Mouse (Mus musculus): ENCODE measurements around the gene P2rx3.

Gene P2rx3

GRCm38 (mm10) chr2:85037047-85038026 is at the start of gene P2rx3, which contains the start of gene Ssrp1:
TSS of gene P2rx3 (minus strand) at chr2:85037462.
TSS of gene Ssrp1 (plus strand) at chr2:85037234.
- peak; percentile 85 for DNase-seq (ENCODE audit: low read depth, low spot score)

- no peak for DNase-seq (ENCODE audit: low read depth, low spot score)
Observed at GRCm38 (mm10) chr2:85073751-85074150, 36.5 kb upstream of the P2rx3 start.

- no peak for DNase-seq (ENCODE audit: low read depth, low spot score)
Observed at GRCm38 (mm10) chr2:85071921-85072320, 34.7 kb upstream of the P2rx3 start.

- no peak for DNase-seq (ENCODE audit: low read depth, low spot score)
Observed at GRCm38 (mm10) chr2:85070086-85070485, 32.8 kb upstream of the P2rx3 start.

- DNase-seq (ENCODE audit: low read depth, low spot score): no peak
Observed at GRCm38 (mm10) chr2:85068626-85069025, 31.4 kb upstream of the P2rx3 start.

GRCm38 (mm10) chr2:85067903-85068625 is 30.8 kb upstream of the P2rx3 start:
- DNase-seq (ENCODE audit: low read depth, low spot score): no peak

- DNase-seq (ENCODE audit: low read depth, low spot score): no peak
Observed at GRCm38 (mm10) chr2:85066937-85067336, 29.7 kb upstream of the P2rx3 start.

- DNase-seq (ENCODE audit: low read depth, low spot score): no peak
Observed at GRCm38 (mm10) chr2:85065141-85065875, 28.0 kb upstream of the P2rx3 start.

GRCm38 (mm10) chr2:85061107-85061541 is 23.9 kb upstream of the P2rx3 start:
- DNase-seq (ENCODE audit: low read depth, low spot score): no peak

- DNase-seq (ENCODE audit: low read depth, low spot score): no peak
Observed at GRCm38 (mm10) chr2:85060591-85061060, 23.4 kb upstream of the P2rx3 start.

- no peak for DNase-seq (ENCODE audit: low read depth, low spot score)
Observed at GRCm38 (mm10) chr2:85059677-85060076, 22.4 kb upstream of the P2rx3 start.

- no peak for DNase-seq (ENCODE audit: low read depth, low spot score)
Observed at GRCm38 (mm10) chr2:85056711-85057110, 19.4 kb upstream of the P2rx3 start.

- no peak for DNase-seq (ENCODE audit: low read depth, low spot score)
Observed at GRCm38 (mm10) chr2:85053192-85053816, 16.0 kb upstream of the P2rx3 start.

GRCm38 (mm10) chr2:85050746-85051145 is 13.5 kb upstream of the P2rx3 start:
- no peak for DNase-seq (ENCODE audit: low read depth, low spot score)

GRCm38 (mm10) chr2:85050001-85050634 is 12.9 kb upstream of the P2rx3 start:
- DNase-seq (ENCODE audit: low read depth, low spot score): no peak

GRCm38 (mm10) chr2:85049277-85049676 is 12.0 kb upstream of the P2rx3 start:
- DNase-seq (ENCODE audit: low read depth, low spot score): no peak

- DNase-seq (ENCODE audit: low read depth, low spot score): no peak
Observed at GRCm38 (mm10) chr2:85048168-85048751, 11.0 kb upstream of the P2rx3 start.

GRCm38 (mm10) chr2:85047596-85048167 is 10.4 kb upstream of the P2rx3 start, which contains the start of gene Tnks1bp1:
TSS of gene Tnks1bp1 (plus strand) at chr2:85048022.
- DNase-seq (ENCODE audit: low read depth, low spot score): peak; percentile 78

- no peak for DNase-seq (ENCODE audit: low read depth, low spot score)
Observed at GRCm38 (mm10) chr2:85047081-85047480, 9.8 kb upstream of the P2rx3 start.

GRCm38 (mm10) chr2:85046222-85046621 is 9.0 kb upstream of the P2rx3 start:
- no peak for DNase-seq (ENCODE audit: low read depth, low spot score)
